Mouse (Mus musculus): Measurements from ENCODE around the gene Arid4a. TPM values are rescaled to one million over a fixed set of nuclear protein-coding genes. Genes with fewer than 3 reads are reported as not detected.

The Arid4a gene
- total and polyA plus RNA-seq, 3 experiments = 6.7 to 13.0 TPM; not detected in 1

GRCm38 (mm10) chr12:71014845-71015362 is 886 bp upstream of the Arid4a start (continued):
- TF ChIP-seq ZNF384 (IDR thresholded peaks at IDR 0.05; ENCODE audit: low read depth, low read length) (no peak), MYC (IDR thresholded peaks at IDR 0.05; ENCODE audit: low read depth, low read length) (no peak), BHLHE40 (IDR thresholded peaks at IDR 0.05; ENCODE audit: borderline replicate concordance, low read depth, low read length) (no peak; the same call in 1 of the 2 replicates), ETS1 (IDR thresholded peaks at IDR 0.05; ENCODE audit: low read depth, low read length) (no peak), EP300 (IDR thresholded peaks at IDR 0.05; ENCODE audit: low read depth in 1 of 2, low read length in 2 of 2) (no peak), GATA1 (IDR thresholded peaks at IDR 0.05; ENCODE audit: low read depth, low read length) (no peak), E2F4 (IDR thresholded peaks at IDR 0.05; ENCODE audit: borderline replicate concordance, low read depth, low read length) (no peak), POLR2A (IDR thresholded peaks at IDR 0.05; ENCODE audit: control insufficient read depth in 1 of 2, insufficient read depth in 1 of 2, low read depth in 1 of 2, low read length in 2 of 2, poor library complexity in 1 of 2) (no peak)

GRCm38 (mm10) chr12:71016211-71016502 is 367 bp downstream of the Arid4a start:
- DNase-seq (ENCODE audit: low read depth, low spot score) = no peak
- peaks cover 13 to 30% of the 10 kb centered on the region in 2 experiments for H3K36me3 ChIP-seq (ENCODE audit: control insufficient read depth in 1 of 2, insufficient read depth in 2 of 2, low read length in 2 of 2)
- peaks cover 42% of the 10 kb centered on the region for H3K79me2 ChIP-seq (ENCODE audit: control insufficient read depth, insufficient read depth, low read length, poor library complexity)
- peak overlapping the region; percentile 70 for H3K27ac ChIP-seq (ENCODE audit: control insufficient read depth, low read depth, low read length)
- peaks cover 2 to 15% of the 10 kb centered on the region in 2 experiments; a peak in 2 of 4 replicates for H3K4me1 ChIP-seq (ENCODE audit: control insufficient read depth in 1 of 2, insufficient read depth in 2 of 2, low read length in 2 of 2)
- TF ChIP-seq POLR2A (IDR thresholded peaks at IDR 0.05; ENCODE audit: control insufficient read depth in 1 of 2, insufficient read depth in 1 of 2, low read depth in 1 of 2, low read length in 2 of 2, poor library complexity in 1 of 2) (no peak), MXI1 (IDR thresholded peaks at IDR 0.05; ENCODE audit: low read depth, low read length) (peak; percentile 32; the same call in 1 of the 2 replicates), USF2 (IDR thresholded peaks at IDR 0.05; ENCODE audit: borderline replicate concordance in 1 of 2, insufficient read depth in 1 of 2, low read depth in 1 of 2, low read length in 2 of 2) (no peak), NELFE (IDR thresholded peaks at IDR 0.05; ENCODE audit: low read depth, low read length) (0 out of 2 replicates have a peak, but pooled peaks have one; percentile 2), UBTF (IDR thresholded peaks at IDR 0.05; ENCODE audit: borderline replicate concordance, insufficient read depth, low read depth, low read length) (peak; percentile 48; the same call in 1 of the 2 replicates), CHD2 (IDR thresholded peaks at IDR 0.05; ENCODE audit: low read length) (no peak), RCOR1 (IDR thresholded peaks at IDR 0.05; ENCODE audit: low read depth, low read length) (no peak), TBP (IDR thresholded peaks at IDR 0.05; ENCODE audit: low read depth, low read length) (no peak), BHLHE40 (IDR thresholded peaks at IDR 0.05; ENCODE audit: borderline replicate concordance, low read depth, low read length) (no peak)
- no peaks in the 10 kb centered on the region for H3K27me3 ChIP-seq (ENCODE audit: control insufficient read depth in 1 of 2, insufficient read depth in 2 of 2, low read length in 2 of 2)
- H3K9ac ChIP-seq (ENCODE audit: control insufficient read depth, low read depth, low read length, poor library complexity, severe bottlenecking) = peak overlapping the region; percentile 97
- H3K4me3 ChIP-seq (ENCODE audit: control insufficient read depth in 1 of 2, insufficient read depth in 1 of 2, low read depth in 2 of 2, low read length in 2 of 2) = peak overlapping the region; percentile 50 to 79
- H3K9me3 ChIP-seq (replicated peaks; ENCODE audit: insufficient read depth, low read length) = no peaks in the 10 kb centered on the region

GRCm38 (mm10) chr12:71016503-71017241 is 882 bp downstream of the Arid4a start:
- Histone ChIP-seq H3K9me3 (replicated peaks; ENCODE audit: insufficient read depth, low read length) (no peaks in the 10 kb centered on the region), H3K27ac (ENCODE audit: control insufficient read depth, low read depth, low read length) (peak overlapping the region; percentile 70), H3K4me3 (ENCODE audit: control insufficient read depth in 1 of 2, insufficient read depth in 1 of 2, low read depth in 2 of 2, low read length in 2 of 2) (peak overlapping the region; percentile 79 to 83), H3K9ac (ENCODE audit: control insufficient read depth, low read depth, low read length, poor library complexity, severe bottlenecking) (peak overlapping the region; percentile 97), H3K4me1 (ENCODE audit: control insufficient read depth in 1 of 2, insufficient read depth in 2 of 2, low read length in 2 of 2) (peaks cover 2 to 15% of the 10 kb centered on the region in 2 experiments; a peak in 2 of 4 replicates), H3K27me3 (ENCODE audit: control insufficient read depth in 1 of 2, insufficient read depth in 2 of 2, low read length in 2 of 2) (no peaks in the 10 kb centered on the region), H3K36me3 (ENCODE audit: control insufficient read depth in 1 of 2, insufficient read depth in 2 of 2, low read length in 2 of 2) (peaks cover 8 to 30% of the 10 kb centered on the region in 2 experiments), H3K79me2 (ENCODE audit: control insufficient read depth, insufficient read depth, low read length, poor library complexity) (peaks cover 42% of the 10 kb centered on the region)
- 0 out of 2 replicates have a peak, but pooled peaks have one; percentile 6 for TF ChIP-seq UBTF (IDR thresholded peaks at IDR 0.05; ENCODE audit: borderline replicate concordance, insufficient read depth, low read depth, low read length)
- 0 out of 2 replicates have a peak, but pooled peaks have one; percentile 34 for TF ChIP-seq MAZ (IDR thresholded peaks at IDR 0.05; ENCODE audit: low read depth, low read length)
- no peak for TF ChIP-seq HCFC1 (IDR thresholded peaks at IDR 0.05; ENCODE audit: low read depth, low read length)
- no peak for DNase-seq (ENCODE audit: low read depth, low spot score)
